Mouse (Mus musculus) limb, embryonic 13.5 days (tissue): ENCODE data around the gene Nav3. TPM values are rescaled to one million over a fixed set of nuclear protein-coding genes. Genes with fewer than 3 reads are reported as not detected.

Experiments
- ATAC-seq: fragments of 200-750 bp; cut with Nextera tagmentation; 2 replicates; pipeline ENCODE4 v1.8.0; 2017; ENCODE audit warnings: low read depth, moderate number of reproducible peaks, moderate TSS enrichment; ENCODE audit not compliant: low FRiP score
- H3K27ac ChIP-seq: fragments of 300-500 bp; sonication (generic); 2 replicates; pipeline ENCODE4 v1.5.1; 2015; ENCODE audit warnings: inconsistent platforms, mild to moderate bottlenecking, moderate library complexity
- H3K27me3 ChIP-seq: fragments of 300-500 bp; sonication (generic); 2 replicates; pipeline ENCODE4 v1.6.1; 2015; ENCODE audit warnings: mild to moderate bottlenecking, inconsistent platforms
- H3K36me3 ChIP-seq: fragments of 300-500 bp; sonication (generic); 2 replicates; pipeline ENCODE4 v1.6.1; 2015; ENCODE audit warnings: inconsistent platforms, mild to moderate bottlenecking, moderate library complexity
- H3K4me1 ChIP-seq: fragments of 300-500 bp; sonication (generic); 2 replicates; pipeline ENCODE4 v1.6.1; 2015; ENCODE audit warnings: inconsistent platforms
- H3K4me2 ChIP-seq: fragments of 300-500 bp; sonication (generic); replicated peaks from 2 replicates; pipeline ENCODE4 v1.6.1; 2015; ENCODE audit warnings: inconsistent platforms, mild to moderate bottlenecking, moderate library complexity
- H3K4me3 ChIP-seq: fragments of 300-500 bp; sonication (generic); 2 replicates; pipeline ENCODE4 v1.5.1; 2015; ENCODE audit warnings: moderate library complexity, mild to moderate bottlenecking, inconsistent platforms
- H3K9ac ChIP-seq: fragments of 300-500 bp; sonication (generic); 2 replicates; pipeline ENCODE4 v1.6.1; 2015; ENCODE audit warnings: mild to moderate bottlenecking, inconsistent platforms
- H3K9me3 ChIP-seq: fragments of 300-500 bp; sonication (generic); 2 replicates; pipeline ENCODE4 v1.6.1; 2016; ENCODE audit warnings: inconsistent platforms
- WGBS: fragments of 180-500 bp; shearing (Covaris S2); methylation state at CpG from one replicate; pipeline ENCODE4 v1.1.7; 2015; 5-methylcytosine and 5-hydroxymethylcytosine counted together
- polyA plus RNA-seq: library from polyadenylated mRNA; unstranded; fragments of >200 nt; fragmentation: Nextera tagmentation; extraction: Ambion mirVana; gene quantifications from 2 replicates; pipeline ENCODE4 v1.2.1, GENCODE M21; 2015

Gene Nav3
- polyA plus RNA-seq, 1 experiment from 2014 or later, result 5.5 TPM

DNA sequence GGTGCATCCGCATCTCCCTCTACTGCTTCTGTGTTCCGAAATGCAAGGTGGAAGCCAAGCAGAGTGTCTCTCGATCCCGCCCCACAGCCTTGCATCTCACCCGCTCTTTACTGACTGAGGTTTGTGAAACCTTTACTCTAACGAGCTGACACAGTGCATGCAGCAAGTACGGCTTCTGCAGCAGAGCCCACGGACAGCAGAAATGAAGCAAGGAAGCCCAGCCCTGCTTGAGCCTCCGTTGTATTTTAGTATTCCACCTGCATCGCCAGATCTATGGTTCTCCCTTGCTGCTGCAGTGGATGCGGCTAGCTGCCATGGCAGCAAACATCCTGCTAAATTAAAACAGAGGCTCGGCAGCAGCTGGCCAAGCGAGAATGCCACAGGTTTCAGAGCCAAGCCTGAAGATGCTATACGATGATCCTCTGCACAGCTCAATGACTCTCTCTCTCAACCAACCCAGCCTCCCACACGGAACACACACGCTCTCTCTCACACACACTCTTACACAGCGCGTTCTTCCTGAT lies 623.2 kb downstream of the Nav3 start:
- ATAC-seq, result no peak
- Histone ChIP-seq H3K27me3 (no peaks in the 10 kb centered on the region; the same call in 1 of the 2 replicates), H3K4me1 (0 out of 2 replicates have a peak, but pooled peaks cover 5% of the 10 kb centered on the region), H3K27ac (no peak overlapping the region), H3K9me3 (no peaks in the 10 kb centered on the region), H3K4me3 (no peak overlapping the region), H3K36me3 (no peaks in the 10 kb centered on the region), H3K4me2 (peak overlapping the region; percentile 44), H3K9ac (no peak overlapping the region)
- 33% methylated on average over 18 of the region's 18 CpGs for WGBS

DNA sequence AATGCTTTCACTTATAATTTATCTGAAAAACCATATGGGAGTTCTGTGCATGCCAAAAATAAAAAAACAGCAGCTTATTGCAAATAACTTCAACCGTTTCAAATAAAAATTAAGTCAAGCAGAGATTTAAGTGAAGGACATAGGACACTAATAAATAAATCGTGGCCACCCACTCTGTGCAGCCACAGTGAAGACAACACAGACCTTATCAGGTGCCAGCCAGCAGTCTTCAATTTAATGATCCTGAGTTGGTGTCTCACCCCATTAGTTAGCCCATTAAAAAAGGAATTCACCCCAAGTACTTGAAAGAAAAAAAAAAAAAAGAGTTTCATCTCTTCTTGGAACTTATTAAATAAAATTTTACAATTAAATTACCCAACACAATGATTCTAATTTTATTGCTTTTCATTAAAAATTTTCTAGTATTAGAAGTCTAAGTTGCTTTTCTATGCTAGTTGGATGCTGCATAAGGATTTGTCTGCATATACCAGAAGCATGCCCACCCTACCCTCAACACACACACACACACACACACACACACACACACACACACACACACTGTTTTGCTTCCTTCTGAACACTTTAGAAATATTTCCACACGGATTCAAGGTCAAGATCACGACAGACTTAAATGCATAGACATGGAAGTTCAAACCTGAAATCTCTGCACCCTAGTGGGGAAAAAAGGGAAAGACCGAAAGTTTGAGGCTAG lies 649.1 kb downstream of the Nav3 start:
- Histone ChIP-seq H3K9me3 (no peaks in the 10 kb centered on the region), H3K9ac (no peak overlapping the region), H3K4me2 (no peak overlapping the region), H3K4me1 (no peaks in the 10 kb centered on the region), H3K36me3 (no peaks in the 10 kb centered on the region), H3K27ac (no peak overlapping the region), H3K27me3 (no peaks in the 10 kb centered on the region), H3K4me3 (no peak overlapping the region)
- WGBS, result 78% methylated on average over 5 of the region's 5 CpGs
- no peak for ATAC-seq

DNA sequence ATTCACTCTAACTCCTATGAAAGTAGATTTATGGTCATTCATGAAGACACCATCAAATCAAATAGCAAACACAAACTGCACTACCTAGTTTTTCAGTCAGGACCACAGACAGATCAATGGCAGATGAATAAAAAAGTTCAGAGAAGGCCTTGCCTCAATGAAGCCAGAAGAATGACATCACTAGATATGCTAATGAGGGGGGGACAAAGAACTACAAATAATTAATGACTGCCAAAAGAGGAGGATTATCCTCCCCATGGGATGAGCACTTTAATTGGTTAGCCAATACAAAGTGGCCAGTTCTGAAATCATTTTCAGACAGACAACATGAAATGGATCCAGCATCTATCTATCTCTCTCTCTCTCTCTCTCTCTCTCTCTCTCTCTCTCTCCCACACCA lies 652.6 kb downstream of the Nav3 start:
- Histone ChIP-seq H3K4me1 (no peaks in the 10 kb centered on the region), H3K4me2 (no peak overlapping the region), H3K36me3 (no peaks in the 10 kb centered on the region), H3K4me3 (no peak overlapping the region), H3K9ac (no peak overlapping the region), H3K27ac (no peak overlapping the region), H3K27me3 (no peaks in the 10 kb centered on the region), H3K9me3 (no peaks in the 10 kb centered on the region)
- ATAC-seq, result no peak

DNA sequence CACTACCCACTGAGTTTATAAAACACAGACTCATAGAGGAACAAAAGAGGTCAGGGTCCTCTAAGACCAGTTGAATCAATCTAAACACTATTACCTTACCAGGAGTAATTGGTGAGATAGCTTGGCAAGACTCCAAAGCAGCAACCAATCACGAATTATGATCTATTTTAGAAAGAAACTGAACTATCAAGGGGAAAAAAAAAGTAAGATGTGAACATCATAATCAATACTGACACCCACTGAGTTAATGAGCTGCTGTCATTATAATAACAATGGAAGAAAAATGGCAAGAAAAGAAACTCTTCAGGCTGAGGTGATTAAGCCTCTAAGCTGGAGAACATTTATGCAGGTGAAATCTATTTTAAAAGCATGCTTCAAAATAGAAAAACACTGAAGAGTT lies 653.8 kb downstream of the Nav3 start:
- Histone ChIP-seq H3K9ac (no peak overlapping the region), H3K27me3 (no peaks in the 10 kb centered on the region), H3K27ac (no peak overlapping the region), H3K9me3 (no peaks in the 10 kb centered on the region), H3K4me2 (no peak overlapping the region), H3K4me3 (no peak overlapping the region), H3K4me1 (no peaks in the 10 kb centered on the region), H3K36me3 (no peaks in the 10 kb centered on the region)
- no peak for ATAC-seq
- 65% methylated on average over 1 of the region's 1 CpGs for WGBS

DNA sequence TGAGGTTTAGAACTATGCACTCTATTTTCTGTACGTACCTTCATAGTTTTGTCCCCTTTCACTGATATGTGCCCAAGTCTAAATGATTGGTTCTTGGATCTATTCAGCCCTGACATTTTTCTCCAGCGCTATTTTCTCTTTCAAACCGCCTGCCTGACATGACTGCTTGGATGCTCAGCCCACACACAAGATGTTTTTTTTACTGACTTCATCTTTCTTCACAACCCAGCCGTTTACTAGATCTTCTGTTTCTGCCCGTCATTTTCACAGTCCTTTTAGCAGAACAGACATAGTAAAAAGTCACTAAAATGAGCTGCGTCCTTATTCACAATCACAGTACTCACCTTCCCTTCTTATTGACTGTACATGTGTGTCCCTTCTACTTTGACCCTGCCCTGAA lies 656.8 kb downstream of the Nav3 start:
- WGBS, result 80% methylated on average over 6 of the region's 6 CpGs
- Histone ChIP-seq H3K4me3 (no peak overlapping the region), H3K4me2 (no peak overlapping the region)

DNA sequence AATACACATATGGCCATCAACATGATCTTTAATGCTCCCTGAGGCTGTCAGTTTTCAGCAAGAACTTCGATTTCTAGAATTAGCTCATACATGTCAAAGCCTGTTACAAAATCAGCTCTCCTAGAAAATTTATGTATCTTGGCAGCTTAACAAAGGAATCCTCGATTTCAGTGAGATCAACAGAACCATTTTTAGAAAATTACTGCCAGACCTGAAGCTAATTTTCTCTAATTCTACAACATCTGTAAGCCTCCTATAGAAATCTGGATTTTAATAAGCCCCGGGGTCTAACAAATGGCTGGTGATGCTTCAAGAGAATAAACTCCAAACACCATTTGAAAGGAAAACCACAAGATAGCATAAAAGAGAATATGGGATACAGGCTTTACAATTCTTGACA lies 659.0 kb downstream of the Nav3 start:
- 57% methylated on average over 3 of the region's 3 CpGs for WGBS
- H3K9ac ChIP-seq, result no peak overlapping the region
- H3K36me3 ChIP-seq, result no peaks in the 10 kb centered on the region
- H3K4me1 ChIP-seq, result no peaks in the 10 kb centered on the region
- H3K4me2 ChIP-seq, result no peak overlapping the region
- no peak overlapping the region for H3K4me3 ChIP-seq
- ATAC-seq, result no peak
- H3K27ac ChIP-seq, result no peak overlapping the region
- H3K9me3 ChIP-seq, result no peaks in the 10 kb centered on the region
- H3K27me3 ChIP-seq, result no peaks in the 10 kb centered on the region

More for the DNA sequence above, 656.8 kb downstream of the Nav3 start:
- Histone ChIP-seq H3K9ac (no peak overlapping the region), H3K4me1 (no peaks in the 10 kb centered on the region), H3K27ac (no peak overlapping the region), H3K36me3 (no peaks in the 10 kb centered on the region), H3K27me3 (no peaks in the 10 kb centered on the region), H3K9me3 (no peaks in the 10 kb centered on the region)
- no peak for ATAC-seq

DNA sequence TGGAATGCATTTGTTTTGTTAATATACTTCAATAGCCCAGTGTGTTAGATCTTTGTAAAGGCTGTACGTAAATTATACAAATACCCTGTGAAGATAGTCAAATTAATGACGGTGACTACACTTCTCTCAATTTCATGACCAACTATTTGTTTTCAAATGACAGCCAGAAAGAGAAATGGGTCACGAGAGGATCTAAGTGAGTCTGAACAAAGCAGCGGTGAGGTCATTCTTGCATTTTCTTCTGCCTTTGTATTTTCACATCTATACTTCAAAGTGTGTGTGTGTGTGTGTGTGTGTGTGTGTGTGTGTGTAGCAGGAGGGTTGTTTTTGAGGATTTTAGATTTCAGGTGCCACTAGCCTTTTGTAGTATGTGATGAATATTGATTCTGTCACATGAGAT lies 662.5 kb downstream of the Nav3 start:
- no peaks in the 10 kb centered on the region for H3K4me1 ChIP-seq

DNA sequence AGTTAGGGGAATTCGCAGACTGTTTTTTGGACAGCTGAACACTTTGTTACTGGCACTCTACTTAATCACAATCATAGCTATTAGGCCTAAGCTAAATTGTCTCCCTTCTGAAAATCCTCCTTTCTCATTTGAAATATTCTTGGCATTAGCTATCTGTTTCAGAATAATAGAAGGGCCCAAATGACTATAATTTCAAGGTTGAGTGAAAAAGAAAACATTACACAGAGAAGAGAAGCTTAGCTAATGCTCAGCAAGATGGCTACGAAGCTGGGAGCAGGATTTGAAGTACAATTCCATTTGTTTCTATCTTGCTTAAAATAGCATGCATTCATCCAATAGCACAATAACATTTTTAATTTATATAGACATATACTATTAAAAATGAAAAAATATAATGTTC lies 667.3 kb downstream of the Nav3 start:
- Histone ChIP-seq H3K9me3 (no peaks in the 10 kb centered on the region), H3K27ac (no peak overlapping the region), H3K9ac (no peak overlapping the region), H3K36me3 (no peaks in the 10 kb centered on the region), H3K4me3 (no peak overlapping the region), H3K27me3 (no peaks in the 10 kb centered on the region), H3K4me1 (no peaks in the 10 kb centered on the region), H3K4me2 (no peak overlapping the region)
- WGBS, result 91% methylated on average over 2 of the region's 2 CpGs
- no peak for ATAC-seq

More for the DNA sequence above, 662.5 kb downstream of the Nav3 start:
- Histone ChIP-seq H3K36me3 (no peaks in the 10 kb centered on the region), H3K27me3 (no peaks in the 10 kb centered on the region), H3K4me2 (no peak overlapping the region), H3K9ac (no peak overlapping the region), H3K27ac (no peak overlapping the region), H3K4me3 (no peak overlapping the region), H3K9me3 (no peaks in the 10 kb centered on the region)
- 84% methylated on average over 4 of the region's 4 CpGs for WGBS
- no peak for ATAC-seq

DNA sequence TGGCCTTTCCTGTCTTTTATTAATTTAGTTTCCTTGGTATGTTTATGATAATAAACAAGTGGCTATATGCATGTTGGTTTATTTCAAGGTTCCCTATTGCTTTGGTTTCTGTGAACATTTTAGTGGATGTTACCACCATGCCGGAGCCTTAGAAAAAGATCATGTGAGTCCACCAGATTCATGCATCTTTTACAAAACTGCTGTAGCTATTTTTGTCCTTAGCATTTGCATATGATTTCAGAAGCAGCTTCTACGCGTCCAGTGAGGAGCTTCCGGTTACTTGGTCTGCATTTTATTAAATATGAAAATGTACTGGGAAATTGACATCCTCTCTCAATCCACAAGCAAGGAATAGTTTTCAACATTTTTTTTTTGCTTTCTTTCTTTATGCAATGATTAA lies 676.9 kb downstream of the Nav3 start:
- H3K4me3 ChIP-seq, result no peak overlapping the region
- ATAC-seq, result no peak
- no peaks in the 10 kb centered on the region for H3K4me1 ChIP-seq
- no peaks in the 10 kb centered on the region for H3K36me3 ChIP-seq
- H3K9ac ChIP-seq, result no peak overlapping the region
- no peaks in the 10 kb centered on the region for H3K9me3 ChIP-seq
- no peaks in the 10 kb centered on the region for H3K27me3 ChIP-seq
- H3K27ac ChIP-seq, result no peak overlapping the region
- WGBS, result 91% methylated on average over 4 of the region's 4 CpGs
- H3K4me2 ChIP-seq, result no peak overlapping the region

DNA sequence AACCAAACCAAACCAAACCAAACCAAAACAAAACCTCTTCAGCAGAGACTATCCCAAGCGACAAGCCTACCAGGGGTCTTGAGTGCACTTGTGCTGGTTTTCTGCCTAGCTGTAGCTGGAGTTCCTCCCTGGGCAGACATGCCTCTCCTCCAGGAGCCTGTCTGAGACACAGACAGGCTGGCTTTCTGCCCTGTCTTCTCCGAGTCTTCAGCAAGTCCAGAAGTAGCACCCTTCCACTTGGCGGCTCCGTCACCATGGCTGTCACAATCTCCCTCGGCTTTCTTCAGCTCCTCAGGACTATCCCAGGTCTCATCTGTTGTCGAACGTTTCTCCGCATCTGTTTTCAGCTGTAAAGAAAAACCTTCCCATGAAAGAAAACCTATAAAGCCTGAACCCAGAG lies 686.9 kb downstream of the Nav3 start:
- ATAC-seq, result no peak

DNA sequence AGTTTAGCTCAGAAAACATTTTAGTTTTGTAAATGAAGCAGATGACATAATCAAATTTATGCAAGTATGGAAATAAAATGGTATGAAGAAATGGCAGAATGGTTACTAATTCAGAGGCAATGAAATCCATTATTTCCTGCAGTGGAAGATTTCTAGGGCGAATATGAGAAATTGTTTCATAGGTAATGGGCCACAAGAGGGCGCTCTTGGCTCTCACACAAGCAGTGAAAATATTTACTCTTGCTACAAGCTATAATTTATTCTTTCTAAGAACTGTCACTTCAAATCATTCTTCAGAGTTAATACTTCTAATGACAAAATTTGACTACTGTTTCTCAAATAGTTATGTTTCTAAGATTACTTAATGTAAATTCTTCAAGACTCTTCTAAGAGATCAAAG lies 690.4 kb downstream of the Nav3 start:
- Histone ChIP-seq H3K27ac (no peak overlapping the region), H3K27me3 (no peaks in the 10 kb centered on the region), H3K4me3 (no peak overlapping the region), H3K4me2 (no peak overlapping the region), H3K9ac (no peak overlapping the region), H3K4me1 (no peaks in the 10 kb centered on the region), H3K36me3 (no peaks in the 10 kb centered on the region), H3K9me3 (no peaks in the 10 kb centered on the region)
- ATAC-seq, result no peak
- WGBS, result 5% methylated on average over 2 of the region's 2 CpGs

More for the DNA sequence above, 686.9 kb downstream of the Nav3 start:
- H3K4me1 ChIP-seq, result no peaks in the 10 kb centered on the region
- H3K4me3 ChIP-seq, result no peak overlapping the region
- WGBS, result 85% methylated on average over 8 of the region's 8 CpGs
- no peak overlapping the region for H3K4me2 ChIP-seq
- no peaks in the 10 kb centered on the region for H3K9me3 ChIP-seq
- no peaks in the 10 kb centered on the region for H3K27me3 ChIP-seq
- H3K27ac ChIP-seq, result no peak overlapping the region
- no peaks in the 10 kb centered on the region for H3K36me3 ChIP-seq
- no peak overlapping the region for H3K9ac ChIP-seq

DNA sequence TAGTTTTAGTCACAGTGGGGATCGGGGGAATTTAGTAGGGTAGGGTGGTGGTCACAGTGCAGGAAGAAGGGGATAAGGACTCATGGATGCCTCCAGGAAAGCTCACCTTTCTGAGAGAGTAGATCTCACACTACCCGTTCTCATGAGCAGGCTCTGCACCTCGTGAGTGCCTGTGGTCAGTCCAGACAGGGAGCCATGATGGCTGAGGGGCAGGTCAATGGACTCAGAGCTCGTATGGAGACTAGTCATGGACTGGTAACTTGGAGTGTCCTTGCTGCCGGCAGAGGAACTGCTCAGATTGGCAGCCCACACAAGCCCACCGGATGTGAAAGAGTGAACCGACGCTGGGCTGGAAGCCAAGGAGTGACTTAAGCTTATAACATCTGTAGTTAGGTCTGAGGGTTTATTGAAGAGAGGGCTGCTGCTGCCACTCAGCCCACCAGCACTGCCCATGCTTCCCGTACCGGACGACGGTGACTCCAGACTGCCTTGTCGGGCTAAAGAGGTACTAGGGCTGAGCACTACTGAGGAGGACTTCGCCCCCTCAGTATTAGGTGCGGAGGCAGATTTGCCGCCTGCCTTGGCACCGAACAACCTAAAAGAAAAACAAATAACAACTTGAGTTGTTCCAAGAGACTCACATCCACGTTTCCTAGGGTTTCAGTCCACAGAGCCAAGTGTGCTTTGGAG lies 691.4 kb downstream of the Nav3 start:
- no peaks in the 10 kb centered on the region for H3K27me3 ChIP-seq
- H3K4me1 ChIP-seq, result no peaks in the 10 kb centered on the region
- no peak overlapping the region for H3K4me2 ChIP-seq
- ATAC-seq, result peak; percentile 44; the same call in 1 of the 2 replicates
- H3K4me3 ChIP-seq, result no peak overlapping the region
- no peaks in the 10 kb centered on the region for H3K9me3 ChIP-seq
- H3K36me3 ChIP-seq, result no peaks in the 10 kb centered on the region
- H3K9ac ChIP-seq, result no peak overlapping the region
- no peak overlapping the region for H3K27ac ChIP-seq
- 76% methylated on average over 18 of the region's 18 CpGs for WGBS
